Mouse (Mus musculus): ENCODE results near the gene Gpr160. TPM values are rescaled to one million over a fixed set of nuclear protein-coding genes. Genes with fewer than 3 reads are reported as not detected.

The Gpr160 gene
- 0.34 and 0.67 TPM in 2 replicates for polyA plus RNA-seq (2012; rRNA removed)

GRCm38 (mm10) chr3:30855604-30856458, at the start of gene Gpr160:
Gene Gpr160, plus strand, starts transcription at chr3:30855950.

Other genes starting within 250 kb of the Gpr160 start
- gene Lrriq4, start 211.4 kb upstream of the Gpr160 start, polyA plus RNA-seq (2012; rRNA removed) = not detected in 2 replicates
- 0.64 and 1.1 TPM in 2 replicates for gene Lrrc34, start 208.1 kb upstream of the Gpr160 start, polyA plus RNA-seq (2012; rRNA removed)
- gene Lrrc31, start 156.1 kb upstream of the Gpr160 start, polyA plus RNA-seq (2012; rRNA removed) = not detected in 2 replicates
- not detected in 2 replicates for gene Samd7, start 109.7 kb upstream of the Gpr160 start, polyA plus RNA-seq (2012; rRNA removed)
- gene Sec62, start 63.1 kb upstream of the Gpr160 start, polyA plus RNA-seq (2012; rRNA removed) = 53.1 and 76.1 TPM in 2 replicates
- gene Phc3, start 113.5 kb downstream of the Gpr160 start, polyA plus RNA-seq (2012; rRNA removed) = 7.5 and 13.1 TPM in 2 replicates
- gene Prkci, start 139.8 kb downstream of the Gpr160 start, polyA plus RNA-seq (2012; rRNA removed) = 29.2 and 40.3 TPM in 2 replicates
- 26.1 and 29.9 TPM in 2 replicates for gene Skil, start 239.1 kb downstream of the Gpr160 start, polyA plus RNA-seq (2012; rRNA removed)

Data from central nervous system, embryonic 11.5 days (tissue).